Mouse (Mus musculus) liver, embryonic 13.5 days (tissue): ENCODE measurements around the gene 9530077C05Rik. TPM values are rescaled to one million over a fixed set of nuclear protein-coding genes. Genes with fewer than 3 reads are reported as not detected.

ENCODE experiments used
- ATAC-seq: fragments of 200-750 bp; cut with Nextera tagmentation; 2 replicates; pipeline ENCODE4 v1.8.0; 2017; ENCODE audit warnings: low read depth, mild to moderate bottlenecking, moderate number of reproducible peaks, moderate library complexity
- DNase-seq: peaks from one replicate; pipeline ENCODE4 v3.0.0; 2022
- H3K27ac ChIP-seq: fragments of 300-500 bp; sonication (generic); 2 replicates; pipeline ENCODE4 v1.5.1; 2015; ENCODE audit warnings: moderate library complexity, mild to moderate bottlenecking, inconsistent platforms
- H3K27me3 ChIP-seq: fragments of 300-500 bp; sonication (generic); 2 replicates; pipeline ENCODE4 v1.6.1; 2015; ENCODE audit warnings: mild to moderate bottlenecking, inconsistent platforms
- H3K36me3 ChIP-seq: fragments of 300-500 bp; sonication (generic); 2 replicates; pipeline ENCODE4 v1.6.1; 2015; ENCODE audit warnings: mild to moderate bottlenecking, inconsistent platforms
- H3K4me1 ChIP-seq: fragments of 300-500 bp; sonication (generic); replicated peaks from 2 replicates; pipeline ENCODE4 v1.6.1; 2015; ENCODE audit warnings: inconsistent platforms
- H3K4me2 ChIP-seq: fragments of 300-500 bp; sonication (generic); 2 replicates; pipeline ENCODE4 v1.6.1; 2015; ENCODE audit warnings: inconsistent platforms, mild to moderate bottlenecking, moderate library complexity
- H3K4me3 ChIP-seq: fragments of 300-500 bp; sonication (generic); replicated peaks from 2 replicates; pipeline ENCODE4 v1.5.1; 2015; ENCODE audit warnings: mild to moderate bottlenecking, inconsistent platforms
- H3K9ac ChIP-seq: fragments of 300-500 bp; sonication (generic); 2 replicates; pipeline ENCODE4 v1.6.1; 2015; ENCODE audit warnings: mild to moderate bottlenecking, inconsistent platforms
- H3K9me3 ChIP-seq: fragments of 300-500 bp; sonication (generic); replicated peaks from 2 replicates; pipeline ENCODE4 v1.6.1; 2016; ENCODE audit warnings: inconsistent platforms
- WGBS: fragments of 180-500 bp; shearing (Covaris S2); methylation state at CpG from one replicate; pipeline ENCODE4 v1.1.7; 2015; ENCODE audit not compliant: insufficient replicate concordance; 5-methylcytosine and 5-hydroxymethylcytosine counted together
- polyA plus RNA-seq: library from polyadenylated mRNA; unstranded; fragments of >200 nt; fragmentation: Nextera tagmentation; extraction: Ambion mirVana; gene quantifications from 2 replicates; pipeline ENCODE4 v1.2.1, GENCODE M21; 2015

9530077C05Rik gene
- polyA plus RNA-seq, result 1.7 and 2.0 TPM in 2 replicates

- 0 out of 2 replicates have a peak within 1 kb of the TSS, but pooled peaks have one; percentile 54 for H3K27ac ChIP-seq
- H3K27me3 ChIP-seq, result 0 out of 2 replicates have a peak, but pooled peaks cover 4% of the 10 kb centered on the region
- H3K4me3 ChIP-seq, result peak within 1 kb of the TSS; percentile 67
- peaks cover 3% of the 10 kb centered on the region for H3K4me1 ChIP-seq
- WGBS, result 2% methylated on average over 43 of the region's 43 CpGs
- ATAC-seq, result peak; percentile 99
- peak within 1 kb of the TSS; percentile 85 for H3K4me2 ChIP-seq
- DNase-seq, result peak; percentile 94
- peak within 1 kb of the TSS; percentile 74 for H3K9ac ChIP-seq
- no peaks in the 10 kb centered on the region for H3K36me3 ChIP-seq
- H3K9me3 ChIP-seq, result no peaks in the 10 kb centered on the region
Measured at GRCm38 (mm10) chr9:22411002-22411857, at the start of gene 9530077C05Rik. Gene 9530077C05Rik (plus strand): TSS chr9:22411513.

GRCm38 (mm10) chr9:22366221-22366620 lies 45.1 kb upstream of the 9530077C05Rik start:
- H3K4me1 ChIP-seq, result no peaks in the 10 kb centered on the region; the same call in 1 of the 2 replicates
- H3K4me3 ChIP-seq, result no peak overlapping the region
- WGBS, result 40% methylated on average over 2 of the region's 2 CpGs
- ATAC-seq (no peak), DNase-seq (no peak)
- H3K36me3 ChIP-seq, result peaks cover 93% of the 10 kb centered on the region
- H3K4me2 ChIP-seq, result no peak overlapping the region
- H3K9me3 ChIP-seq, result no peaks in the 10 kb centered on the region
- H3K27ac ChIP-seq, result no peak overlapping the region
- H3K27me3 ChIP-seq, result no peaks in the 10 kb centered on the region
- H3K9ac ChIP-seq, result no peak overlapping the region

- no peak overlapping the region for H3K27ac ChIP-seq
- no peaks in the 10 kb centered on the region for H3K9me3 ChIP-seq
- WGBS, result 86% methylated on average over 10 of the region's 10 CpGs
- no peak overlapping the region for H3K4me2 ChIP-seq
- H3K27me3 ChIP-seq, result no peaks in the 10 kb centered on the region
- ATAC-seq (no peak), DNase-seq (no peak)
- H3K9ac ChIP-seq, result no peak overlapping the region
- no peaks in the 10 kb centered on the region; the same call in 1 of the 2 replicates for H3K4me1 ChIP-seq
- no peak overlapping the region for H3K4me3 ChIP-seq
- peaks cover 93% of the 10 kb centered on the region for H3K36me3 ChIP-seq
Measured at GRCm38 (mm10) chr9:22366621-22367020, 44.7 kb upstream of the 9530077C05Rik start.

GRCm38 (mm10) chr9:22368030-22368429 lies 43.3 kb upstream of the 9530077C05Rik start:
- Histone ChIP-seq H3K4me1 (no peaks in the 10 kb centered on the region; the same call in 1 of the 2 replicates), H3K4me2 (no peak overlapping the region), H3K9ac (no peak overlapping the region), H3K36me3 (peaks cover 94% of the 10 kb centered on the region), H3K27me3 (no peaks in the 10 kb centered on the region), H3K4me3 (no peak overlapping the region), H3K9me3 (no peaks in the 10 kb centered on the region), H3K27ac (no peak overlapping the region)
- WGBS, result 90% methylated on average over 6 of the region's 6 CpGs
- no peak for ATAC-seq
- no peak for DNase-seq

- H3K27ac ChIP-seq, result no peak overlapping the region
- DNase-seq, result no peak
- no peak overlapping the region for H3K4me2 ChIP-seq
- no peaks in the 10 kb centered on the region for H3K9me3 ChIP-seq
- no peak overlapping the region for H3K9ac ChIP-seq
- 92% methylated on average over 4 of the region's 4 CpGs for whole genome bisulfite sequencing
- no peaks in the 10 kb centered on the region for H3K4me1 ChIP-seq
- no peaks in the 10 kb centered on the region for H3K27me3 ChIP-seq
- H3K4me3 ChIP-seq, result no peak overlapping the region
- ATAC-seq, result no peak
- peaks cover 91% of the 10 kb centered on the region for H3K36me3 ChIP-seq
Measured at GRCm38 (mm10) chr9:22372760-22373159, 38.6 kb upstream of the 9530077C05Rik start.

GRCm38 (mm10) chr9:22376086-22376485 lies 35.2 kb upstream of the 9530077C05Rik start:
- no peaks in the 10 kb centered on the region for H3K9me3 ChIP-seq
- DNase-seq (no peak), ATAC-seq (no peak)
- H3K4me2 ChIP-seq, result no peak overlapping the region
- no peak overlapping the region for H3K27ac ChIP-seq
- no peaks in the 10 kb centered on the region for H3K27me3 ChIP-seq
- H3K4me3 ChIP-seq, result no peak overlapping the region
- peaks cover 93% of the 10 kb centered on the region for H3K36me3 ChIP-seq
- 89% methylated on average over 5 of the region's 5 CpGs for WGBS
- H3K9ac ChIP-seq, result no peak overlapping the region
- H3K4me1 ChIP-seq, result no peaks in the 10 kb centered on the region

GRCm38 (mm10) chr9:22385890-22386289 lies 25.4 kb upstream of the 9530077C05Rik start:
- Histone ChIP-seq H3K4me1 (peaks cover 49% of the 10 kb centered on the region), H3K36me3 (peaks cover 47% of the 10 kb centered on the region), H3K9me3 (no peaks in the 10 kb centered on the region), H3K9ac (peak overlapping the region; percentile 40), H3K27me3 (no peaks in the 10 kb centered on the region), H3K4me3 (peak overlapping the region; percentile 40), H3K27ac (peak overlapping the region; percentile 16; the same call in 1 of the 2 replicates), H3K4me2 (peak overlapping the region; percentile 66)
- DNase-seq, result no peak
- ATAC-seq, result no peak
- WGBS, result 72% methylated on average over 2 of the region's 2 CpGs

- DNase-seq (no peak), ATAC-seq (0 out of 2 replicates have a peak, but pooled peaks have one; percentile 1)
- peak overlapping the region; percentile 98 for H3K27ac ChIP-seq
- H3K4me1 ChIP-seq, result peaks cover 49% of the 10 kb centered on the region
- WGBS, result 7% methylated on average over 6 of the region's 6 CpGs
- H3K9me3 ChIP-seq, result no peaks in the 10 kb centered on the region
- peaks cover 27% of the 10 kb centered on the region for H3K36me3 ChIP-seq
- peak overlapping the region; percentile 99 for H3K9ac ChIP-seq
- peak overlapping the region; percentile 98 for H3K4me3 ChIP-seq
- no peaks in the 10 kb centered on the region for H3K27me3 ChIP-seq
- peak overlapping the region; percentile 97 for H3K4me2 ChIP-seq
Measured at GRCm38 (mm10) chr9:22387901-22388300, 23.4 kb upstream of the 9530077C05Rik start.

GRCm38 (mm10) chr9:22388401-22388980 lies 22.8 kb upstream of the 9530077C05Rik start:
- 0% methylated on average over 41 of the region's 41 CpGs for WGBS
- H3K27ac ChIP-seq, result peak overlapping the region; percentile 98
- peak; percentile 80 for ATAC-seq

GRCm38 (mm10) chr9:22389021-22389476 lies 22.3 kb upstream of the 9530077C05Rik start, which contains the start of gene Anln:
Gene Anln (minus strand): TSS chr9:22389188.
- peak within 1 kb of the TSS; percentile 99 for H3K9ac ChIP-seq
- H3K4me3 ChIP-seq, result peak within 1 kb of the TSS; percentile 98
- peaks cover 15% of the 10 kb centered on the region for H3K36me3 ChIP-seq
- peaks cover 47% of the 10 kb centered on the region for H3K4me1 ChIP-seq
- peak within 1 kb of the TSS; percentile 97 for H3K4me2 ChIP-seq
- H3K9me3 ChIP-seq, result no peaks in the 10 kb centered on the region
- ATAC-seq (peak; percentile 95), DNase-seq (peak; percentile 91)
- H3K27ac ChIP-seq, result peak within 1 kb of the TSS; percentile 98
- H3K27me3 ChIP-seq, result no peaks in the 10 kb centered on the region
- WGBS, result 0% methylated on average over 44 of the region's 44 CpGs

More at GRCm38 (mm10) chr9:22388401-22388980, 22.8 kb upstream of the 9530077C05Rik start:
- Histone ChIP-seq H3K36me3 (peaks cover 21% of the 10 kb centered on the region), H3K4me1 (peaks cover 49% of the 10 kb centered on the region), H3K4me2 (peak overlapping the region; percentile 97), H3K9ac (peak overlapping the region; percentile 99), H3K4me3 (peak overlapping the region; percentile 98), H3K27me3 (no peaks in the 10 kb centered on the region), H3K9me3 (no peaks in the 10 kb centered on the region)
- DNase-seq, result peak; percentile 69

GRCm38 (mm10) chr9:22389736-22390245 lies 21.5 kb upstream of the 9530077C05Rik start:
- Histone ChIP-seq H3K4me1 (peaks cover 43% of the 10 kb centered on the region), H3K9me3 (no peaks in the 10 kb centered on the region), H3K27ac (peak overlapping the region; percentile 98), H3K4me3 (peak overlapping the region; percentile 98), H3K27me3 (no peaks in the 10 kb centered on the region), H3K36me3 (peaks cover 12% of the 10 kb centered on the region), H3K9ac (peak overlapping the region; percentile 99), H3K4me2 (peak overlapping the region; percentile 97)
- ATAC-seq (no peak), DNase-seq (no peak)
- 44% methylated on average over 6 of the region's 6 CpGs for WGBS
